Mouse (Mus musculus) heart, adult 2 months (tissue): ENCODE results near the gene Safb. TPM values are rescaled to one million over a fixed set of nuclear protein-coding genes. Genes with fewer than 3 reads are reported as not detected.

Source experiments
- DNase-seq, 2 experiments: peaks; one replicate each; pipeline ENCODE4 v3.0.0; 2021
- H3K27ac ChIP-seq: fragments of 200-600 bp; 2 replicates; pipeline ENCODE4 v1.8.1; 2022
- H3K27me3 ChIP-seq: fragments of 200-500 bp; 2 replicates; pipeline ENCODE4 v1.6.1; 2012; ENCODE audit warnings: mild to moderate bottlenecking, low read length, inconsistent platforms, mixed read lengths; ENCODE audit not compliant: control insufficient read depth, insufficient read depth
- H3K36me3 ChIP-seq: fragments of 200-500 bp; 2 replicates; pipeline ENCODE4 v1.6.1; 2012; ENCODE audit warnings: low read length, inconsistent platforms; ENCODE audit not compliant: control insufficient read depth, insufficient read depth
- H3K4me1 ChIP-seq: fragments of 200-500 bp; 2 replicates; pipeline ENCODE4 v1.6.1; 2011; ENCODE audit warnings: low read length; ENCODE audit not compliant: control insufficient read depth, insufficient read depth
- H3K4me3 ChIP-seq: fragments of 200-600 bp; 2 replicates; pipeline ENCODE4 v1.8.1; 2022
- H3K79me2 ChIP-seq: fragments of 200-500 bp; replicated peaks from 2 replicates; pipeline ENCODE4 v1.6.1; 2012; ENCODE audit warnings: mild to moderate bottlenecking, inconsistent platforms, low read length, moderate library complexity, mixed read lengths; ENCODE audit not compliant: control insufficient read depth, insufficient read depth
- H3K9ac ChIP-seq: fragments of 200-500 bp; 2 replicates; pipeline ENCODE4 v1.6.1; 2012; ENCODE audit warnings: low read depth, mild to moderate bottlenecking, control low read depth, inconsistent platforms, low read length, mixed read lengths
- CTCF ChIP-seq: fragments of 200-600 bp; IDR thresholded peaks from 2 replicates; pipeline ENCODE4 v1.8.1; 2022; ENCODE audit warnings: antibody characterized with exemption, mild to moderate bottlenecking, moderate library complexity
- EP300 ChIP-seq: fragments of 200-500 bp; IDR thresholded peaks from 2 replicates; pipeline ENCODE4 v1.6.1; 2011; ENCODE audit warnings: low read depth, low read length, control low read depth; ENCODE audit not compliant: insufficient read depth
- POLR2A ChIP-seq: fragments of 200-500 bp; IDR thresholded peaks from 2 replicates; pipeline ENCODE4 v1.6.1; 2011; ENCODE audit warnings: mild to moderate bottlenecking, low read depth, low read length, control low read depth; ENCODE audit not compliant: insufficient read depth
- WGBS: fragments of 180-500 bp; shearing (Covaris S2); methylation state at CpG from one replicate; pipeline ENCODE4 v1.1.7; 2018; 5-methylcytosine and 5-hydroxymethylcytosine counted together
- intact Hi-C: fragments of 180-260 bp; cut with DNase I; formaldehyde crosslinking; loops from one replicate; pipeline ENCODE4 v1.15.1; 2025
- polyA plus RNA-seq: library from polyadenylated mRNA; depleted of rRNA; stranded (reverse); fragments of >200 nt; gene quantifications from 2 replicates; pipeline ENCODE4 v1.2.3, GENCODE M21; 2012
- total RNA-seq, 2 experiments: library from RNA; stranded (reverse); gene quantifications; 2 replicates each; pipeline ENCODE4 v1.2.3; 2021

Safb gene
- total and polyA plus RNA-seq, 3 experiments: 57.5 to 69.1 (median 61.3) TPM

DNA sequence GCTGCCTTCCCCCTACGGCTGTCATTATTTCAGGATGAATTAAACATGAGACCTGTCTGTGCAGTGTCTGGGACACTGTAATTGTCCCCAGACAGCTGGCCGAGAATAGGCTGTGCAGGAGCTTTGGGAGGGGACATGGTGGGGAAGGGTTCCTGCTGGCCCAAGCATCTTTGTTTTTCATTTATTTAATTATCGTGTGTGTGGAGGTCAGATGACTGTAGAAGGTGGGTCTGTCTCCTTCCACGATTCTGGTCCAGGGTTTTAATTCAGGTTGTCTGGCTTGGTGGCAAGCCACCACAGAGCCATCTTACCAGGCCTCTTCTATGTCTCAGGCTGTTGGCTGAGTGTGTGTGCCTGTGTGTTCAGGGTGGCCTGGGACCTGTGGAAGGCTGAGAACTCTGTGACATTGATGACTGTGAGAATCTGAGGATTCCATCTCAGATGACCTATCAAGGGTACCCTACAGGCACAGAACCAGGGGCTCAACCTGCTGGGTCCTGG is 36.0 kb upstream of the Safb start:
- WGBS: 68% methylated on average over 4 of the region's 4 CpGs

DNA sequence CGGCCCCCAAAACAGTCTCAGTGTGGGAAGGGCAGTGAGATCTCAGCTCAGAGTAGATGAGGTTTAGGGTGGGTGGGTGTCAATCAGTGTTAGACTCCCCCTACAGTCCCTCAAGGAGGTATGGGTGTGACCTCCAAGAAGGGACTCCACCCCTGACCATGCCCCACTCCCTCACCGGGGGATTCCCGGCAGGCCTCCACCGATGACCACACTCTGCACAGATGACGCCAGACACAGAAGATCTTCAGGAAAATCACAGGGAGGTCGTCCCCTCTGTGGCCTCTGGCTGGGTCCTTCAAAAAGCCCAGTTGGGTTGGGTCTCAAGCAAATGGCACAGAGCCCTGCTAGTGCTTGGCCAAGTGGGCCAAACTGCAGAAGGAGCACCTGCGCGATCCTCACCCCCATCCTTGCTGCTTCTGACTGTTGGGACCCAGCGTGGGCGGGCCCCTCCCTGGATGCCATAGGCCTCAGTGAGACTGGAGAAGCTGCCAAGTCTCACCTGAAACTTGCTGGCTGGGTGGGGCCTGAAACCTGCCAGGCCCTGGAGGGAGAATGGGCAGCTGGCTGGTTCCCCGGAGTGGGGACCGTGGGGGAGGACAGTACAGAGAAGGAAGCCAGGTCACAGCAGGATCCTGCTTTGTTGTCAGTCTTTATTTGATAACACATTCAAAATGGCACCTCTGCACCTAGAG is 33.7 kb upstream of the Safb start:
- DNase-seq: peak in 1 of 2 experiments; percentile 13
- 68% methylated on average over 12 of the region's 12 CpGs for WGBS
- H3K27ac ChIP-seq: no peak overlapping the region
- H3K79me2 ChIP-seq: no peaks in the 10 kb centered on the region
- TF ChIP-seq POLR2A (no peak), EP300 (no peak)
- H3K9ac ChIP-seq: no peak overlapping the region
- intact Hi-C loops: loop anchor here (5.0 kb wide), 1 partner anchor 144 kb away; no protein-coding TSS in a partner anchor
- no peaks in the 10 kb centered on the region for H3K4me1 ChIP-seq
- no peaks in the 10 kb centered on the region for H3K36me3 ChIP-seq
- no peaks in the 10 kb centered on the region for H3K27me3 ChIP-seq
- no peak overlapping the region for H3K4me3 ChIP-seq

More for the DNA sequence above, 36.0 kb upstream of the Safb start:
- peak; percentile 1 to 4 for DNase-seq
- Histone ChIP-seq H3K9ac (no peak overlapping the region), H3K4me3 (no peak overlapping the region), H3K36me3 (no peaks in the 10 kb centered on the region), H3K27ac (no peak overlapping the region), H3K79me2 (no peaks in the 10 kb centered on the region), H3K27me3 (no peaks in the 10 kb centered on the region), H3K4me1 (no peaks in the 10 kb centered on the region)
- intact Hi-C loops: no loop called here
- TF ChIP-seq POLR2A (no peak), CTCF (no peak), EP300 (no peak)

DNA sequence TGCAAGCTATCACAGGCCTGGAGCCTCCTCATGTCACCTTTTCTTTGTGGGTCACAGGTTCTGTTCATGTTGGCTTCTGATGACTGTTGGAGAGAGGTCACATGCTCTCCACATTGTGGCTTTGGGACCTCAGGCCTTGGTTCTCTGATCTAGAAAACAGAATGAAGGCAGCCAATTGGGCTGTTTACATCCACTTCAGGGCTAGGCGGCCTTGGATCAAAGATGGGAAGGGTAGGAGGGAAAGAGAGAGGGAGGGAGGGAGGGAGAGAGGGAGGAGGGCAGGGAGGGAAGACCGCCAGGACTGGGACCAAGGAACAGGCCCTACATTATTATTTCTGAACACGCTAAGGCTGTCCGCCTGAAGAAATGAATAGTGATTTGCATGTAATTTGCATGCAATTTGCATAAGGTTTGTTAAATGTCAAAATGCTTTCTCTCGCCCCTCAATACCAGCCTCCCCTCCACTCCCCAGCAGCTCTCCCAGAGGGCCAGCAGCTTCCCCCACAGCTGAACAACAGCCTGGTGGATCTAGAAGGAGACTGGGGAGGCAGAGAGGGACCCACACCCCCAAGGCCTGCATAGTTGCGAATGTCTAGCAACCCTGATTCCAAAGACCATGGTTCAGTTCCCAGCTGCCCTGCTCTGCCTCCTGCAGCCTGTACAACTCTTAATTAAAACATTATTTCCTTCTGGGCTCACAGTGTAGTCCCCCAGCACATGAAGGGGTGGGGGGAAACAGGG is 32.6 kb upstream of the Safb start:
- no peaks in the 10 kb centered on the region for H3K4me1 ChIP-seq
- H3K9ac ChIP-seq: no peak overlapping the region
- no peaks in the 10 kb centered on the region for H3K36me3 ChIP-seq
- no peak for TF ChIP-seq EP300
- no peak for TF ChIP-seq POLR2A
- no peak for TF ChIP-seq CTCF
- no peak overlapping the region for H3K27ac ChIP-seq
- WGBS: 86% methylated on average over 6 of the region's 6 CpGs
- H3K79me2 ChIP-seq: no peaks in the 10 kb centered on the region
- intact Hi-C loops: loop anchor here (5.0 kb wide), 1 partner anchor 145 kb away; no protein-coding TSS in a partner anchor
- DNase-seq: peak in 1 of 2 experiments; percentile 7
- no peak overlapping the region for H3K4me3 ChIP-seq
- H3K27me3 ChIP-seq: no peaks in the 10 kb centered on the region

DNA sequence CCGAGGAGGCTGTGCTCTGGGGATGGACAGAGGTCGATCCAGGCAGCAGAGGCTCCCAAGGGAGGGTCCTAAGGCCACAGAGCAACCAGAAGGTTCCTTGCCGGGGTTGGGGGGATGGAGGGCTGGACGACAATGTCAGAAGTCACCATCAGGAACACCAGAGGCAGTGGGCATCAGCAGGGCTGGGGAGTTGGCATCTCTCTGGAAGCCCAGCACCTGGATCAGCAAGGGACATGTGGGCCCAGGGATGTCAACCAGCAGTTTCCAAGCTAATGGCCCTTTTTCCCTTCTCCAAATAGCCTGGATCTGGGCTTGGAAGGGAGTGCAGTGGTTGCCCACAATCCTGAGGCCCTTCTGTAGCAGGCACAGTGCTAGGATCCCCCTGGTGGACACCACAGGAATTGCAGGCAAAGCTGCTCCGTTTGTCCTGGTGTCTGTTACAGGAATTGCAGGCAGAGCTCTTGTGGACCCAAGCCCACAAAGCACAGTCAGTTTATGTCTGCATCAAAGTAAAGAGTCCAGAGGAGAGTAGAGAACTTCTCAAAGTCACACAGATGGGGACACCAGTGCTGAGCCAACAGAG is 31.8 kb upstream of the Safb start:
- H3K4me3 ChIP-seq: no peak overlapping the region
- TF ChIP-seq POLR2A (no peak), CTCF (peak; percentile 100), EP300 (peak; percentile 73; the same call in 1 of the 2 replicates)
- no peak overlapping the region for H3K9ac ChIP-seq
- peak; percentile 47 to 79 for DNase-seq
- H3K27me3 ChIP-seq: no peaks in the 10 kb centered on the region
- no peaks in the 10 kb centered on the region for H3K79me2 ChIP-seq
- H3K27ac ChIP-seq: no peak overlapping the region
- H3K4me1 ChIP-seq: no peaks in the 10 kb centered on the region
- 45% methylated on average over 5 of the region's 5 CpGs for whole genome bisulfite sequencing
- intact Hi-C loops: loop anchor here (5.0 kb wide), 1 partner anchor 146 kb away; no protein-coding TSS in a partner anchor
- H3K36me3 ChIP-seq: no peaks in the 10 kb centered on the region

DNA sequence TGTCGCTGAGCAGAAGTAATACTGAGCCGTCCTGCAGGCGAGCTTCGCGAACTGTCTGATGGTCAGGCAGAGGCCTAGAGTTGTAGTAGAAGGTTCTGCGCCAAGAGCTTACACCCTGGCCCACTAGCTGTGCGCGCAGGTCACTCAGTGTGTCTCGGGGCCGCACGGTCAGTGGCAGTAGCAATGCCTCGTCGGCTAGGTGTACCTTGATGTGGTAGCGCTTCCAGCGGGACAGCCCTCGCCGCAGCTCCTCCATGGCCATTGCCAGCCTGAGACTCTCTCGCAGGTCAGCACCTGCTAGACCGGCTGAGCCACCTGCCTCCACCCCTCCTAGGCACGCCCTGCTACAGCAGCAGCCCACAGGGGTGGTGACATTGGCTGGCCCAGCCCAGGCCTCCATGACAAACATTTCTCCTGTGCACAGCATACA is 30.5 kb upstream of the Safb start, which contains the start of gene Gm20219:
Gene Gm20219 (minus strand): TSS at position 266 of the 430 bp plus-strand sequence.
- Histone ChIP-seq H3K9ac (no peak within 1 kb of the TSS), H3K79me2 (no peaks in the 10 kb centered on the region), H3K27ac (no peak within 1 kb of the TSS), H3K36me3 (no peaks in the 10 kb centered on the region), H3K4me3 (no peak within 1 kb of the TSS), H3K4me1 (no peaks in the 10 kb centered on the region), H3K27me3 (no peaks in the 10 kb centered on the region)
- WGBS: 78% methylated on average over 20 of the region's 20 CpGs
- no peak for TF ChIP-seq POLR2A
- TF ChIP-seq CTCF: no peak
- TF ChIP-seq EP300: no peak
- DNase-seq: no peak
- intact Hi-C loops: loop anchor here (5.0 kb wide), 1 partner anchor 147 kb away; no protein-coding TSS in a partner anchor
